Mouse (Mus musculus) gastrocnemius, adult 8-10 months (tissue): ENCODE measurements around the gene Snx25. TPM values are rescaled to one million over a fixed set of nuclear protein-coding genes. Genes with fewer than 3 reads are reported as not detected.

ENCODE experiments used
- DNase-seq, 2 experiments: peaks; one replicate each; pipeline ENCODE4 v3.0.0; 2022; ENCODE audit warnings: low spot score in 2 of 2
- total RNA-seq, 4 experiments: library from RNA; stranded (reverse); gene quantifications; 2 replicates each; pipeline ENCODE4 v1.2.4; 2022

The Snx25 gene
- total RNA-seq, 4 experiments from 2014 or later, result 5.1 to 7.0 (median 6.2) TPM

DNA sequence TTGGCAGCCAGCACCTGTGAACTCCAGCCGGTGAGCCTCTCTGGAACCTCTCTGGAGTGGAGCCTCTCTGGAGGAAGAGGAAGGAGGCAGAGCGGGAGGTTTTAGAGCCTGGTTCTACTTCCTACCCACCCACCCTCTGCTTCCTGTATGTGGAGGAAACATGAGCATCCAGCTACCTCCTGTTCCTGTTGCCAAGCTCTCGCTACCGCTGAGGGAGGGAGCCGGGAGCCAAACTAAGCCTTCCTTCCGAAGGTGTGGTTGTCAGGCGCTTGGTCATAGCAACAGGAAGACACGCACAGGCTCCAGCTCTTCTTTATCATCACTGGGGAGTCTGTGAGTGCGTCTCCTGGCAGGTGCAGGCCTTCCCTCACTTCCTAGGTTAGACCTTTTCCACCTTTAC lies 129.8 kb downstream of the Snx25 start:
- DNase-seq, result no peak

DNA sequence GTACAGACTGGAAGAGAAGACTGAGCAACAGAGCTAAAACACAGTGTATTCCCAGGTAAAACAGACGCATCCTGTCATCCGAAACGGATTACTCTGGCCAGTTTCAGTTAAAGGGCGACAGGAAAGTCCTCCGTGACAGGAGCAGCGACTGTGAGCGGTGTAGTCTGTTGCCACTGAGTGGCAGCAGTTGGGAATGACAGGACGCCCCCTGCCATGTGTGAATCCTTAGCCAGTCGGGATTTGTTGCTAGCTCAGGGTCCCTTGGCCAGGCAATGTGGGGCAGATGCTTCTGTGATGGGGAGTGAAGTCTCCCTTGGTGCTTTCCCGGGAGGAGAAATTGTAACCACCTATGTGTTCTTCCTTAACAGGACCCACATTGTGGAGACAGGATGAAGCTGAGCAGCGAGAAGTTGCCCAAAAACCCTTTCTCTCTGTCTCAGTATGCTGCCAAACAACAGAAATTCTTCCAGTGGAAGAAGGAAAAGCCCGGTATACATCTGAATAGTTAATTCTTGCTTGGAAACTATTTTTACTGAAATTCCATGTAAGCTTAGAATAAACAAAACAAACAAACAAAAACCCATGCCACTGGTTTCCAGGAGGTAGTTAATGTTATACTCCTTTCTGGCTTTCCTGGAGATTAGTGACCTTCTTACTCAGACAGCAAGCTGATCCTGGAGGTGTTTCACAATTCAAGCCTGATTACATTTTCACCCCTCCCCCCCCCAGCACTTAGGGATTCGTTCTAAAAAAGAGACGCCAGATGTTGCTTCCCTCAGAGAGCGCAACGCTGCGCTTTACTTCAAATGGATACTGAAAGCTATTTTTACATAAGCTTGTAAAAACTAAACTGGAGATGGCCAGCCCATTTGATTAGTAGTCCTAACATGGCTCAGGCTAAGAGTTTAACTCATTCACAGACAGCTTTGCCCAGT lies 140.9 kb downstream of the Snx25 start:
- DNase-seq, result no peak

DNA sequence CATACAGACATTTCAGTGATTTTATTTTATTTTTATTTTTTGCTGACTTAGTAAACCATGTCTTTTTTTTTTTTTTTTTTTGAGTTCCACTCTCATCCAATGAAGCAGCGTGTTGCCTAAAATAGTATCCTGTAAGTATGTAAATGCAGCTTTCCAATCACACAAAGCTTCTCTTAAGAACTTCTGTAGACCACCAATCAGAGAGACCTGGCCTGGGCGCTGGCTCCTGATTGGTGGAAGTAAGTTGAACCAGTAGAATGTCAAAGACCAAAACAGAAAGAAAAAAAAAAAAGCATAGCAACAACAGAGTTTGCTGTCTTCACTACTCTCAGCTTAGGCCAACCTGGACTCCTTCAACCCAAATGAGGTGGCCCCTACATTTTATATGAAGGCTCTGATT lies 141.7 kb downstream of the Snx25 start:
- peak in 1 of 2 experiments; percentile 20 for DNase-seq

DNA sequence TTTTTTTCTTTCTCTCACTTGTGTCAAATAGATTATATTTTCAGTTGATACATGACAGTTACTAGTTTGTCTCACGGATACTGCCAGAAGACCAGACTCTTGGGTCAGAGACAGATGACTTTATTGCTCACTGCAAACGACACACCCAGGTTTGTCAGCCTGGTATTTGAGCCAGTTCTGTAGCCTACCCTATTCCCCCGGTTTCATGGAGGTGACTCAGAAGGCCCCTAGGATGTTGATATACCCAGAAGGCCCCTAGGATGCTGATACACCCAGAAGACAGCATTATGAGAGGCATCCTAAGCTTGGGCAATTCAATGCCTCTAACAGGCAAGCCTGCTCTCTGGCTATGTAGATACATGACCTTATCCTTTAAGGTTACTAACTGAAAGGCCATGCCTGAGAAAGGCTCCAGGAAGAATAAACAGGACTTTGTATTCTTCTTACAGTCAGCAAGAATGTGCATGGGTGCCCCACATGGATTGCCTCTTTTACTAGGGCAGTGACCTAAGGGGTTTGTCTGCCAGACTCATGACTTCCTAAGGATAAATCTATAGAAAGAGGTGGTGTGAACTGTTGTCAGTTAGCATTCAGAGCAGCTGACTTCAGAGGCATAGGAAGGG lies 144.8 kb downstream of the Snx25 start:
- DNase-seq, result no peak

DNA sequence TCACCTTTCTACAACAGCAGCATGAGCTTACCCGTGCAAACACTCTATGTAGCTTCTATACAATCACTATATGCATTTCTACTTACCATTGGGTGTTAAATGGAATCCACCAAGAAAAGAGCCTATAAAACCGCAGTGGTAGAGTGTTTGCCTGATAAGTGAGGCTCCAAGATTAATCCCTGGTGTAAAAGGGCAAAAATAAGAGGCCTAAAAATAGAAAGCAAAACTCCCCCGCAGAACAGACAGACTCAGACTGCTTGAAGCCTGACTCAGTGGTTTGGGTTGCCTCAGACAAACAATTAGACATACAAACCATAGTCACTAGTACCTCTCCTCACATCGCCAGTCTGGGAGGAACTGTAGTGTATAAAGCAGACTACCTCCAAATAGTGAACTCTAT lies 146.4 kb downstream of the Snx25 start, which contains the start of gene Ankrd37:
Gene Ankrd37 (minus strand): TSS at position 112 of the 400 bp plus-strand sequence.
- DNase-seq, result no peak

DNA sequence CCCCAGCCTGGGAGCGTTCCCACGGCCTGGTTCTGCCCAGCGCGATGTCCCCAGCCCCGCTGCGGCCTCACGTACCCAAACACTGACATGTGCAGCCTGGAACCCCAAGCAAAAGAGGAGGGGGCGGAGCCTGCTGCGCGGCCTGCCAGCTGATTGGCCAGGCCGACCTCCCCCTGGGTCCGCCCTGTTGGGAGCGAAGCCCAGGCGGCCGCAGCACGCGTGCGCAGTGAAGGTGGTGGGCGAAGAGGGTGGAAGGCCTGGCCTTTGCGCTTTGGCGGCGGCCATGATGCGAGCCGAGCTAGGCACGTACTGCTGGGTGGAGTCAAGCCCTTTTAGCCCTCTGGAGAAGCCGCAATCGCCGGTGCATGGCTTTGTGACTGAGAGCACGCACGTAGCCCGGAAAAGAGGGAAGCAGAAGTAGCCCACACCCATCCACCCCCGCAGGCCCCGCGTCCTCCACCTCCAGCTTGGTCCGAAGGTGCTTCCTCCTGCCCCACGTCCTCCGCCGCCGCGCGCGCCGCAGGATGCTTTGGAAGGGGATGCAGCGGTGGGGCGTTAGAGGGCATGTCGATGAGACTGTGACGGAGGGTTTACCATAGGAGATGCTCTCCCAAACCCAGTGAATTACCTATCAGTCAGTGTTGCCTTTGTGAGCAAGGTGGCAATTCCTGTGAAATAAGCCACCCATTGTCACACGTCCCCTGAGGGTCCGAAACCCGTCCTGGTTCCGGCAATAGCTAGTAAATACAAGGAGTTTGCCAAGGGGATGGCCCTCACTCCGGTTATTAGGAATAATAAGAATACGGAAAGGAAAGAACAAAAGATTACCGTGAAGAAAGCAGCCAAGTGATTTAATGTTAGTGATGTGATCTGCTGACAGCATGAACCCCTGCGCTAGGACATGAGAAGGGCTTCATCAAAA lies 151.9 kb downstream of the Snx25 start:
- peak; percentile 98 to 99 for DNase-seq

DNA sequence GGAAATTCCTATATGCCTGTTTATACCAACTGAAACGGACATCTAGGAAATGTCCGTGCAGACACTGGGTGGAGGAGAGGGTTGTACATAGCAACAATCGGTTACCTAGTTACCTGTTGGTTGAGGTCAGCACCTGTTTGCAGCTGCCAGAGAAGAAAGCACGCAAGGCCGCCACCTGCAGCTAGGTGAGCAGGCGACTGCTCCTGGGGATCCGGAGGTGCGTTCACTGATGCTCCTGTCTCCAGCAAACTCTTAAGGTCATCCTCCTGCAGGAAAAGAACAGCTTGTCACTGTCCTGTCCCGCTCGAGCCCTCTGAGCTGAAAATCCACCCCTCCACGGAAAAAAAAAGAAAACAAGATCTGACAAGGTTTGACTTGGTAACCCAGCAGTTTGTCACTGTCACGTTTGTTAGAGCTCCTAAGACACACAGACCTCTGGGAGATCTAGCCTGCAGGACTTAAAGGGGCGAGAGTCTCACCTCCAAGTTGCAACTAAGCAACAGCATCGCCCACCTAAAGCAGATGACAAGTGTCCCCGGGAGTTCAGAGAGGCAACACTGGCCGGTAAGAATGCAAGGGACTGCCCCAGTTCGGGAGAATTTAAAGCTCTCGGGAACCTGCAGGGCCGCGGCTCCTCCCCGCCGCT lies 152.7 kb downstream of the Snx25 start, which contains the start of gene Lrp2bp:
Gene Lrp2bp (plus strand): TSS at position 166 of the 646 bp plus-strand sequence.
- DNase-seq, result peak in 1 of 2 experiments; percentile 8

DNA sequence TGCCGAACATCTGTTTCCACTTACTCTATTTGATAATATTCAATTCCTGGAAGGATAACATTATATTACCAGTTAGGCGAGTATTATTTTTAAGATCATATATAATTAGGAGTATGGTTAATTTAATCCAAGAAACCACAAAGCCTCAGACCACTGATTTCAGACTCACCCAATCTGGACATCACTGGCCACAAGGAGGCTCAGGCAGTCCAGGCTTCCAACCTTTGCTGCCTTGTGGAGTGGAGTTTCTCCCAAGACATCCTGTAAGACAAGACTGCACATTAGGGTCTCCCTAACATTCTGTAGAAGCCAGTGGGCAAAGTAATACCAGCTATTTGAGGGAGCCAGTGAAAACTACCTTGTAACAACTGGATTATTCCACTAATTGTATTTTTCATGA lies 153.7 kb downstream of the Snx25 start:
- no peak for DNase-seq

DNA sequence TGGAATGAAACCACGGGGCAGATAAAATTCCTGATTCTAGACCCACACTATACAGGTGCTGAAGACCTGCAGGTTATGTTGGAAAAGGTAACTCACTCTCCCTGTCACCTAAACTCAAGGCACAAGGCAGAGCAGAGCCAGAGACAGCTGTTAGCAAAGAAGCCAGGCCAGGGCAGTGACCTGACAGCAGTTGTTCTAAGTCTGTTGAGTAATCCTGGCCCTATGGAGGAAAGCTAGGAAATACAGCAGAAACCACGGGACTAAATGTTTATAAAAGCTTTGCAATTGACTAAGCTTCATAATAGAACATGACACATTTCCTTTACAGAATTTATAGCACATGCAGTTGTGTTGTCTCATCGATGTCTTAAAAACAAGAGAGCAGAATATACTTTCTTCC lies 156.4 kb downstream of the Snx25 start:
- no peak for DNase-seq

DNA sequence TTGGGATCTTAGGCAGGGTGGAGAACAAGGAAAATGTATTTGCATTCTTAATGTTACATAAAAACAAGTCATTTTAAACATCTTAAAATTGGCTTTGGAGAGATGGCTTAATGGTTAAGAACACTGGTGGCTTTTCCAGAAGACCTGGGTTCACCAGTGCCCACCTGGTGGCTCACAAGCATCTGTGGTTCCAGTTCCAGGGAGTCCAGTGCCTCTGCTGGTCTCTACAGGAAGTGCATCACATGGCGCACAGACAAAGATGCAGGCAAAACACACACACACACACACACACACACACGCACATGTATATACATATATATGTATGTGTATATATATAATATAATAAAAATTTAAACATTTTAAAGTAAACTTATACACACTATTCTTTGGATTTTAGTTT lies 157.8 kb downstream of the Snx25 start:
- DNase-seq, result no peak

DNA sequence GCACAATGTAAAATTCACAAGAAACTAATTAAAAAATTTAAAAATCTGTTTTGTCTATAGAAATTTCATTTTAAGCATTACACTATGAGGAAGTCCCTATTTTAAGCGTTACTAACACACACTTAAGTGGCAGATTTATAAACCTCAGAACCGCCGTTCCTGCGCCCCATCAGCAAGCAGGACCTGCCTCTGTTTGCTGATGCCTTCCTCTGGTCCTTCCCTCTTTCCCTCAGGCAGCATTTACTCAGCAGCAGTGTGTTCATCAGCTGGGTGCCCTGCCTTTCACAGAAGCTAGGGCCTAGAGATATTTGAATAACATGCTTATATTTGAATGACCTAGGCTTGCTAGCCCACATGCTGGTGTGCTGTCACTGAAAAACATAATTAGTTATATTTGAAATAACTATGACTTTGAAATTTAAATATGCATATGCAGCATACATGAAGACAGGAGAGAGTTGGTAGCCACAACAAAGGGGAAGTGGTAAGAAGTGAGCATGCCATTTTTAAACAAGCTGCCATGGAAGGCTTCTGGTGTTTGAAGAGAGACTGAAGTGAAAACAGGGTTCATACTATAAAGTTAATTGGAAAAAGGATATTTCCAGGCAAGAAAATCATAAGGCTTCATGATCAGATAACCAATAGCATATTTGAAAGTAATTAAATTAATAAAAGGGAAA lies 161.2 kb downstream of the Snx25 start:
- DNase-seq, result no peak

DNA sequence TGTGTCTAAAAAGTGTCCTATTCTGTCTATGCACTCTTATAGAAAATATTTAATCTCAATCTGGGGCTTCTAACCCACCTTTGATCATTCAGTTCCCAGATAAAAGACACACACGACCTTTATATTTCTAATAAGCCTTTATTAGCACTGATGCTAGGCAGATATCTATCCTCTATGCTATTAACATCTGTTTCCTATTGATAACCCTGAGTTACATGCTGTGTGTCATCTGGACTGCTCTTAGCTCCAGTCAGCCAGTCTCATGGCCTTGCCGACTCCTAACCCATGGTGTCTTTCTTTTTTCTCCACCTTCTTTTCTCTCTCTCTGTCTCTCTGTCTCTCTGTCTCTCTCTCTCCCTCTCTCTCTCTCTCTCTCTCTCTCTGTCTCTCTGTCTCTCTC lies 163.8 kb downstream of the Snx25 start:
- no peak for DNase-seq

DNA sequence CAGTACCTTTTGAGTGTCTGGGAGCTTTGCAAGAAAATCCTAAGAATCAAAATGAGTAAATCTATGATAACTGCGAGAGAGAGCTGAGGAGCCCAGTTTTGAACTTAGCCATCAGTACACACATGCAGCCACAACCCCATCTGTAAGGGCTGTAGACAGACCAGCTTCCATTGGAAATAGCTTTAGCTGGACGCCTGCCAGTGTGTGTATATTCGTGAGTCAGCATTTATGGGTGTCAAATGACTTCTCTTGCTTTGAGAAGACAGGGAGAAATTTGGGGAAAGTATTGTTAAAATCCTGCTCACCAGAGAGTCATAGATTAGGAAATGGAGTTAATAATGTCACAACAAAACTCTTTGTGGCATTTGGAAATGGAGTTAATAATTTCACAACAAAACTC lies 165.3 kb downstream of the Snx25 start:
- DNase-seq, result no peak

Other genes starting within 250 kb of the Snx25 start
- not detected for gene Ccdc110, start 217.5 kb downstream of the Snx25 start, total RNA-seq
- gene 1700029J07Rik, start 176.9 kb downstream of the Snx25 start, total RNA-seq, result under 1 TPM; 0.27 to 0.62 (median 0.37) TPM
- 10 to 100 TPM; 37.2 to 41.5 (median 39.0) TPM for gene Ufsp2, start 176.6 kb downstream of the Snx25 start, total RNA-seq
- 1 to 10 TPM; 2.0 to 3.1 (median 2.7) TPM for gene Lrp2bp, start 152.9 kb downstream of the Snx25 start, total RNA-seq
- 1 to 10 TPM; 2.2 to 3.5 (median 2.7) TPM for gene Ankrd37, start 146.5 kb downstream of the Snx25 start, total RNA-seq
- 10 to 100 TPM; 13.5 to 17.4 (median 14.5) TPM for gene Cfap97, start 388 bp downstream of the Snx25 start, total RNA-seq
- 1,000 to 10,000 TPM; 2,862 to 3,030 (median 2,917) TPM for gene Slc25a4, start 59.1 kb upstream of the Snx25 start, total RNA-seq
- gene Helt, start 142.5 kb upstream of the Snx25 start, total RNA-seq, result 1 to 10 TPM in 2 of 4 experiments, under 1 TPM in 2; 0.75 to 1.7 (median 1.0) TPM